Mouse (Mus musculus): Measurements from ENCODE around the gene Fam222a.

Fam222a gene

GRCm38 (mm10) chr5:114560965-114561364, 6.9 kb upstream of the Fam222a start:
- no peak for DNase-seq

GRCm38 (mm10) chr5:114563994-114564393, 3.8 kb upstream of the Fam222a start:
- DNase-seq: no peak

- DNase-seq: no peak
Observed at GRCm38 (mm10) chr5:114565305-114565704, 2.5 kb upstream of the Fam222a start.

GRCm38 (mm10) chr5:114565751-114566150, 2.1 kb upstream of the Fam222a start:
- DNase-seq: no peak

GRCm38 (mm10) chr5:114566461-114566860, 1.4 kb upstream of the Fam222a start:
- DNase-seq: no peak

- peak; percentile 95 for DNase-seq
Observed at GRCm38 (mm10) chr5:114567075-114567517, 720 bp upstream of the Fam222a start.

GRCm38 (mm10) chr5:114568818-114569217, 1.0 kb downstream of the Fam222a start:
- DNase-seq: no peak

- peak; percentile 84 for DNase-seq
Observed at GRCm38 (mm10) chr5:114569918-114570670, 2.3 kb downstream of the Fam222a start.

GRCm38 (mm10) chr5:114570791-114571450, 3.1 kb downstream of the Fam222a start:
- DNase-seq: no peak

GRCm38 (mm10) chr5:114571451-114572030, 3.7 kb downstream of the Fam222a start:
- DNase-seq: no peak

GRCm38 (mm10) chr5:114572997-114573396, 5.2 kb downstream of the Fam222a start:
- DNase-seq: no peak

GRCm38 (mm10) chr5:114573920-114574628, 6.3 kb downstream of the Fam222a start:
- no peak for DNase-seq

- no peak for DNase-seq
Observed at GRCm38 (mm10) chr5:114575010-114575409, 7.2 kb downstream of the Fam222a start.

- no peak for DNase-seq
Observed at GRCm38 (mm10) chr5:114575530-114575929, 7.7 kb downstream of the Fam222a start.

GRCm38 (mm10) chr5:114575986-114576605, 8.3 kb downstream of the Fam222a start:
- peak; percentile 66 for DNase-seq

GRCm38 (mm10) chr5:114578361-114578760, 10.5 kb downstream of the Fam222a start:
- no peak for DNase-seq

- DNase-seq: peak; percentile 92
Observed at GRCm38 (mm10) chr5:114579714-114580357, 12.0 kb downstream of the Fam222a start.

GRCm38 (mm10) chr5:114581486-114581885, 13.7 kb downstream of the Fam222a start:
- no peak for DNase-seq

- DNase-seq: no peak
Observed at GRCm38 (mm10) chr5:114583046-114583445, 15.2 kb downstream of the Fam222a start.

- no peak for DNase-seq
Observed at GRCm38 (mm10) chr5:114583490-114584175, 15.8 kb downstream of the Fam222a start.

- DNase-seq: peak; percentile 57
Observed at GRCm38 (mm10) chr5:114584293-114585104, 16.7 kb downstream of the Fam222a start.
